Mouse (Mus musculus) spleen, postnatal 14 days (tissue): Measurements from ENCODE around the gene Sar1a.
A peak's percentile ranks its signal among the peaks of the same experiment; 100 is the strongest.

ENCODE experiments used
- DNase-seq, 2 experiments: peaks; one replicate each; pipeline ENCODE4 v3.0.0; 2021 to 2022; ENCODE audit warnings: low spot score in 2 of 2

Sar1a gene

DNA sequence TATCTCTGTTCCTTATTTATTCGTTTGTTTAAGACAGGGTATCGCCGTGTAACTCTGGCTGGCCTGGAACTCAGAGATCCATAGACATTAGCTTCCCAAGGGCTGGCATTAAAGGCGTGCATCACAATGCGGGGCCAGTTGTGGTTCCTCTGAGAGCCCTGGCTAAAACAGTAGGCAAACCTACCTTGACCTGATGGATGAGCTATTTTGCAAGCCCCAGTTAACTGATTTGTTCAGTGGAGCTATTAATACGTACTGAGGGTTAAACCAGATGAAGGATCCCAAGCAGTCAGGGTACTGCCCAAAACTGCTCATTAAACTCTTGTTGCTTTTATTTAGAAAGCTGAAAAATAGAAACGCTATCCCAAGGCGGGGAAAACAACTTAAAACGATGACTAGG is 554 bp upstream of the Sar1a start:
- DNase-seq = no peak

DNA sequence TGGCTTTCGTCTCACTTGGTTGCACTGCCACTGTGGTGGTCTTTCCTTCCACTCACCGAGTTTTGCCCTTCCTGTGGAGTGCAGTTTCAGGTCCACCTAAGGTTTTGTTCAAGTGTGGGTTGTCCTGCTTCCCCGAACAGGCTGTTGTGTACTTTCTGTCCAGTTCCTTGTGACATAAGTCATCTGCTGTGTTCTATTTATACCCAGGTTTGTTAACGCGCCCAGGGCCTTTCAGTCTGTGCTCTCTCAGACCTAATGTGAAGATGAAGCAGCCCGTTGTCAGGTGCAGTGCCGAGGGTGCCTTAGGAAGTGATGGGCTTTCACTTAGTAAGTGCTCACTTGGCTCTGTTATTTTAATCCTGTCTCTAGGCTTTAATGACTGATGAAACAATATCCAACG is 9.3 kb downstream of the Sar1a start:
- no peak for DNase-seq

DNA sequence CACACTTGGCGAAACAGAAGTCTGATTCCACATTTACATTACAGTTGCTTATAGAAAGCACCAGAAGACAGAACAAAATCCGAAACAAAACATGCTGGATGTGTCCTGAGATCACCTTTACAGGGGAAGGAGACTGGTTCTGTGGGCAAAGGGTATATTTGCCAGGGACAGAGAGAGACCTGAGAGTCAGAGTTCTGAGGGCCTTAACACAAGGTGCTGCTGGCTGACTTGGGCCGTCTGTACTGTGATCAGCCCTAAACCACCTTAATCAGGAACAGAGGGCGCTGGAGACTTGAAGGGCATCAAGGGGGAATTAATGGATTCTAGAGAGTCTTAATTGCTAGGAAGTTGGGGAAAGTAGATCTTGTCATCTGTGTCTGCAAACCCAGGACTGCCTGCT is 13.5 kb downstream of the Sar1a start:
- no peak for DNase-seq

DNA sequence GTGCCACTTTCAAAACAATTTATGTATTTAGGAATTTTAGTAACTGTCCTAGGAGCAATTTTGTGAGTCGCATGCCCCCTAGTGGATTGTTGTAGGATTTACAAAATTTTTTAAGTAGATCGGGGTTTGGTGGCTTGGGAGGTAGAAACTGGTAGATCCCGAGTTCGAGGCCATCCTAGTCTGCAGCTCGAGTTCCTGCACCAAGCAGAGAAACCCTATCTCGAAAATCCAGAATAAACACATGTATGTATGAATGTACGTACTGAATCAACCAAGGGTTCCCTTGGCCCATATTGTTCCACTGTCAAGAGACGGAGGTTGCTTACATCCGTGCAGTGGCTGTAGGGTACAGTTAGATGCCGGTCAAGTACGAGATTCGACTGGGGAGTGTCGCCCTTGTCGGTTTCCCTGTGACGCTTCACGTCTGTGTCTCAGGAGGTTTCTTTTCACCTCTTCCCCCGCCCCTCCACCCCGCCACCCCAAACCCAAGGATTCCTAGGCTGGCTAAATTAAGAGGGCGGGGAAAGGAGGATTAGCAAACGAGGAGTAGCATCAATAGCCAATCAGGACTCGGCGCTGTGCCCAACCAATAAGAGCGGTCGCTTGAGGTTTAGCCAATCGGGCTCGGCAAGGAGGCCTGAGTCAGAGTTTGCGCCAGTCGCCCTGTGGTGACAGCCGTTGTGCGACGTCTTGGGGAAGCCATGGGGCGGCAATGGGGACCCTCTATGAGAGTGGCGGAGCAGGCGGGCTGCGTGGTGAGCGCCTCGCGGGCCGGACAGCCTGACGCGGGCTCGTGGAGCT is 15.0 kb downstream of the Sar1a start, which contains the start of gene Tysnd1:
Tysnd1 (plus strand) TSS at position 645 of the 801 bp plus-strand sequence.
- peak; percentile 82 to 90 for DNase-seq

DNA sequence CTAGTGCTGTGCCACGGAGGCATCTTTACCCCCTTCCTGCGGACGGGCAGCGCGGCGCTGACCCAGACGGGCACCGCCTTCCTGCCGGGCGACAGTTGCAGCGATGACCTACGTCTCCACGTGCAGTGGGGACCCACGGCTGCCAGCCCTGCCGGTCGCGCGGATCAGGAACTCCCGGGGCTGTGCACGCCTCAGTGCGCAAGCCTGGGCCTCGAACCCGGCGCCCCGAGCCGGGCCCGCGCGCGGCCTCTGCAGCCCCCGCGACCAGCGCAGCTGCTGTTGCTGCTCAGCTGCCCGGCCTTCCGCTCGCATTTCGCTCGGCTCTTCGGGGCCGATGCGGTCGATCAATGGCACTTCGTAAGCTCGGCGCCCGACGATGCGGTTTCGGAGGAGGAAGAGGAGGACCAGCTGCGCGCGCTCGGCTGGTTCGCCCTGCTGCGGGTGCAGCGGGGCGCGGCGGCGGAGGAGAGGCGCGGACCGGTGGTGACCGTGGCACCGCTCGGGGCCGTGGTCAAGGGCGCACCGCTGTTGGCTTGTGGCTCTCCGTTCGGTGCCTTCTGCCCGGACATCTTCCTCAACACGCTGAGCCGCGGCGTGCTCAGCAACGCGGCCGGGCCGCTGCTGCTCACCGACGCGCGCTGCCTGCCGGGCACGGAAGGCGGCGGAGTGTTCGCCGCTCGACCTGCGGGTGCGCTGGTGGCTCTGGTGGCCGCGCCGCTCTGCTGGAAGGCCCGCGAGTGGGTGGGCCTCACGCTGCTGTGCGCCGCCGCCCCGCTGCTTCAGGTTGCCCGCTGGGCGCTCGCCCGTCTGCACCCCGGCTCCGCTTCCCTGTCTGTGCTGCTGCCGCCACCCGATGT is 15.8 kb downstream of the Sar1a start:
- DNase-seq = peak in 1 of 2 experiments; percentile 12

DNA sequence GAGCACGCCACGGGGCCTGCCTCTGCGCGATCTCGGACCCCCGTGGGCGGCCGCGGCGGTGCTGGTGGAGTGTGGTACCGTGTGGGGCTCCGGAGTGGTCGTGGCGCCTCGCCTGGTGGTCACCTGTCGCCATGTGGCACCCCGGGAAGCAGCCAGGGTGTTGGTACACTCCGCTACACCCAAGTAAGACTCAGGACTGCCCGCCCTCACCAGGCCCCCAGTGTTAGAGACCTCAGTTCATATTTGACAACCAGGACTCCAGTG is 16.4 kb downstream of the Sar1a start:
- no peak for DNase-seq

DNA sequence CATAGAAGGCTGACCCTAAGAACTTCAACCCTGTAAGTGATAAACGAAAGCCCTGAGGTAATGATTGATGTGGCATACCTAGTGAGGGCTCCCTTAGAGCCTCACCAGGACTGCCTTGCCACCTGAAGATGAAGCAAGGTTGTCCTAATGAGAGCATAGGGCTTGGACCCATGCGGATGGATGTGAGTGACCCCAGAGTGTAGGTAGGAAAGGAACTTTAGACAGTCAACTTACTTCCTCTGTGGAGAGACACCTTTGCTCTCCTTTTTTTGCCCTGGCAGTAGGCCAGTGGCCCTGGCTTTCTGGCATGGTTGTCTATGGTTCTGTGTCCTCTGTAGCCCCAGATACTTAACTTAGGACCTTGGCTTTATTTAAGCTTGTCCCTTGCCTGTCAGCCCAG is 16.9 kb downstream of the Sar1a start:
- DNase-seq = no peak

DNA sequence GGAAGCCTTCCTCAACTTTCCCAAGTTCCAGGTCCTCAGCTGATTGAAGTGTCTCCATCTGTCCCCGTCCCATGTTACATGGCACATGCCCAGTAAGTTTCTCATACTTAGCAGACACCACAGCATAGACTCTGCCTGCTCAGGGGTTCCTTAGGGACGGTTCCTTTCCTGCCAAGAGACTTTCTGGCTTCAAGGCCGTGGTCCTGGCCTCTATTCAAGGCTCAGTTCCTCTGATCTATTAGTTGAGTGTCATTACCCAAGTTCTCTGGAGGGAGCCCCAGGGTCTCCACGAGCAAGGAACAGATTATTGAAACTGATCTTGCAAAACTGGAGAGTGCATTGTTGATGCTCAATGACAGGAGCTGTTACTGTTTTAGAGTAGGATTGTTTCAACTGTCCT is 24.6 kb downstream of the Sar1a start:
- DNase-seq = no peak

DNA sequence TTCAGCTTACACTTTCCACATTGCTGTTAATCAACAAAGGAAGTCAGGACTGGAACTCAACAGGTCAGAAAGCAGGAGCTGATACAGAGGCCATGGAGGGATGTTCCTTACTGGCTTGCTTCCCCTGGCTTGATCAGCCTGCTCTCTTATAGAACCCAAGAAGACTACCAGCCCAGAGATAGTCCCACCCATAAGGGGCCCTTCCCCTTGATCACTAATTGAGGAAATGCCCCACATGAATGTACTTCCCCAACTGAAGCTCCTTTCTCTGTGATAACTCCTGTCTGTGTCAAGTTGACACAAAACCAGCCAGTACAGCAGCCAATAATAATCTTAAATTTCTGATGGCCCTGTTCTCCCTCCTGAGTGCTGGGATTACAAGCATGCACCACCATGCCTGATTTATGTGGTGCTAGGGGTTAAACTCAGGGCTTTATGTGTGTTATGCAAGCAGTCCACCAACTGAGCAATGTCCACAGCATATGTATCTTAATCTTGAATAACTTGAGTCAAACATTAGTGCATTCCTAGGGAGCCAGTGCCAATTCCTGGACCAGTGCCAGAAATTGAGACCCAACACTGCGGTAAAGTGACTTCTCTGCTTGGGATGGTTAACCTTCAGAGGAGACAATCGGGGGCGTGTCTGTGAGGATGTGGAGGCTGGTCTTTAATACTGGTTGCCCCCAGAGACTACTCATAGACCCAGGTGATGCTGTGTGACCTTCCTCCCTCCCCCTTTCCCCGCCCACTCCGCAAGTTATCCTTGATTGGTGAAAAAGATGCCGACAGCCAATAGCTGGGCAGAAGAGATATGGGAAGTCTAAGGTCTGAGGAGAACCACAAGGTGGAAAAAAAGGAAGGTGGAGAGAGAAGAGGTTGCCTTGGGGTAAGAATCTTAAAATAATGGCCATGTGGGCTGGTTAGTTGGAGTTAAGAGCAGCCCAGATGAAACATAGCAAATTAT is 26.6 kb downstream of the Sar1a start:
- DNase-seq = no peak

DNA sequence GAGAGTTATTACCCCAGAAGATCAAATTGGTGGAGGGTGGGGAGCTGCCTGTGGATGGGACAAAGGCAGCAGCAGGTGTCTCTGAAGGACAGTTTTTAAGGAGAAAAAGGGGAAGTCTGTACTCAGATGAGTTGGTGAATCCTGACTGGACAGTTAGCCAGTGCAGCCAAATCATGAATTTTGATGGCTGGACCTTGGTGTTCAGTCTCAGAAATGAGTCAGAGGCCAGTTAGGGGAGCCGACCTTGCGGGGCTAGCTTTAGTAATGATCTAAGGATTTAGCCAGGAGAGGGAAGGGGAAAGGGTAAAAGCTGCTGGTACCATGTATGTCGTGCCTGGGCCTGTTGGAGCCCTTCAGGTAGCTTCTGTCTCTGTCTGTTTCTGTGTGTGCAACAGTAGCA is 33.5 kb downstream of the Sar1a start:
- no peak for DNase-seq

DNA sequence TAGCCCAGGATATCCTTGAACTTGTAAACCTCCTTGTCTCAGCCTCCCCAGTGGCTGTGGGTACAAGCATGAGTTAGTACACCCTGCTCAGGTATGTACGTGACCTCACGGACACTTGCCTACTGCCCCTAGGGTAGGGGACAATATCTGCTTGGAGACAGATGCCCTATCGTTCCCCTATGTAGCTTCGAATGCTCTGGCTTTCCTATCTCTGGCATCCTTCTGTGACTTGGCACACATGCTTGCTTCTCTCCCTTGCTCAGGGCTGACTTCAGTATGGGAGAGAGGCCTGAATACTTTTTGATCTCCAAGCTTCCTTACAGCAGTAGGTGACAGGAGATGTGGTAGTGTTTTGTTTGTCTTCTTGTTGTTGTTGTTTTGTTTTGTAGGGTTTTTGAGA is 34.0 kb downstream of the Sar1a start:
- DNase-seq = no peak

DNA sequence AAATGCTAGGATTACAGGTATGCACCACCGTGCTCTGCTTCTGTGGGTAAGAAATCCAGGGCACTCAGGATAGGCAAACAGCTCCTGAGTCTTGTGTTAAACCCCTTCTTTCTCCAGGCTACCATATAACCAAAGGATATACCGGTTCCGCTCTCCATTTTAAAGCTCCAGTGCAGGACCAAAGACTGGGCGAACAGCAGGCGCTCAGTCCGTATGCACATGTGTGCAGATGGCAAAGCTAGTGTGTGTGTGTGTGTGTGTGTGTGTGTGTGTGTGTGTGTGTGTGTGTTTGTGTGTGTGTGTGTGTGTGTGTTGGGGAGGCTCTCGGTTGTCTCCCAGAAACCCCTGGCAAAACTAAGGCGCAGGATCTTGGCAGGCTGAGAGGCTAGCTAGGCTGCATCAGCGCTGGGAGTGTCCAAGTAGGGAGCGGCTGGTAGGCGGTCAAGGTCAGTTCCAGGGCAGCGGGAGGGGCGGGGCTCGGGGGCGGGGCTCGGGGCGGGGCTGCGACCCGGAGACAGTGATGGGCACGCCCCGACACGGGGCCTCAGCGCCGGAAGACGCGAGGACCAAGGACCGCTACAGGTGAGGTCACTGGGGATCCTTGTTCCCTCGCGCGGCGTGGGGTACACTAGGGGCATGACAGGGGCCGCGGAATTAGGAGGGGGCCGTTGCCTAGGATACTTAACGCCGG is 34.8 kb downstream of the Sar1a start, which contains the start of gene Aifm2:
Aifm2 (plus strand) TSS at position 493 of the 691 bp plus-strand sequence.
- DNase-seq = peak; percentile 26 to 34

DNA sequence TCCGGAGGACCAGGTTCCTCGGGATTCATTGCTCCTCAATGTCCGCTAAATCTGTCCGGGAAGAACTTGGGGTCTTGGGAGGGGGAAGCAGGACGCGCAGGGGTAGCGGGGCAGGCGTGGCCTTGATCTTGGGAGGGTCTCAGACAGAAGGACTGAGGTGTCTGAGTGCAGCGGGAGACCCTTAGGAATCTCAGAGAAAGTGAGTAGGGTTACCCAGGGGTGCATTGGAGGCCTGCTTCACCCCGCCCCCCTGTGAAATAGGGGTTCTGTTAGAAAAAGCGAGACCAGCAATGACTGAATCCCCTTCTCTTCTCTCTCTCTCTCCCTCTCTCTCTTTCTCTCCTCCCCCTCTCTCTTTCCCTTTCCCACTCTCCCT is 35.4 kb downstream of the Sar1a start:
- DNase-seq = no peak

DNA sequence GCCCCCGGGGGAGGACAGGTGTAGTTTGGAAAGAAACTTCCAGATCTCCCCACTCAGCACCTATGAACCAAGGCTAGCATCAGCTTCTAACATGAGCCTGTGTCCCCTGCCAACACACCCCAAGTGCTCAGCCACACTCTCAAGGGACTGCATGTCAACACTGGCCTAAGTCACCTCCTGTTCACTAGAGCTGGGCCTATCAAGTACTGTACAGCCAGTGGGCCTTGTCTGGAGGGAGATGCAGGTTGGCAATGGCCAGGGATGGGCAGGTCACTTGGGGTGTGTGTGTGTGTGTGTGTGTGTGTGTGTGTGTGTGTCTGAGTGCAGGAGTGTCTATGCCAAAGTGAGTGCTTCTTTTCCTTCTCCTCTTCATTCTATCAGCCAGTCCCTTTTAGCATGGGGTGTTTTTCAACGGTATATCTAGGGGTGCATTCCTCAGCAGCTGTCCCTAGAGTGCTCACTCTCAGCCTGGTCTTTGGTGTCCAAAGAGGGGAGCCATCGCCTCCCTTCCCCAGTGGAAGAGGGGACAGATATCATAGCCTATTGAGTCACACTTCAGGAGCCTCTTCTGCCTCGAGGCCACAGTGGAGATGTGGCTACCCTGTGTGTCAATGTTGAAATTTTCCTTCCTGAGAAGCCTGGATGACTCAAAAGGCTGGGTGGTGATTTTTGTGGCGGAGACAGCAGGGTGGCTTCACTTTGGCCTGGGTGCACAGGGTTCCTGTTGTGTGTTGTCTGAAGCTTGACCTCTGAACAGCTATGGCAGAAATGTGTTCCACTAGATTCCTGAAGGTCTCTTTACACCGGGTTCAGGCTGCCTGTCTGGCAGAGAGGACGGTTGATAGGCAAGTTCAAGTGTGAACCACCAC is 36.1 kb downstream of the Sar1a start:
- no peak for DNase-seq

DNA sequence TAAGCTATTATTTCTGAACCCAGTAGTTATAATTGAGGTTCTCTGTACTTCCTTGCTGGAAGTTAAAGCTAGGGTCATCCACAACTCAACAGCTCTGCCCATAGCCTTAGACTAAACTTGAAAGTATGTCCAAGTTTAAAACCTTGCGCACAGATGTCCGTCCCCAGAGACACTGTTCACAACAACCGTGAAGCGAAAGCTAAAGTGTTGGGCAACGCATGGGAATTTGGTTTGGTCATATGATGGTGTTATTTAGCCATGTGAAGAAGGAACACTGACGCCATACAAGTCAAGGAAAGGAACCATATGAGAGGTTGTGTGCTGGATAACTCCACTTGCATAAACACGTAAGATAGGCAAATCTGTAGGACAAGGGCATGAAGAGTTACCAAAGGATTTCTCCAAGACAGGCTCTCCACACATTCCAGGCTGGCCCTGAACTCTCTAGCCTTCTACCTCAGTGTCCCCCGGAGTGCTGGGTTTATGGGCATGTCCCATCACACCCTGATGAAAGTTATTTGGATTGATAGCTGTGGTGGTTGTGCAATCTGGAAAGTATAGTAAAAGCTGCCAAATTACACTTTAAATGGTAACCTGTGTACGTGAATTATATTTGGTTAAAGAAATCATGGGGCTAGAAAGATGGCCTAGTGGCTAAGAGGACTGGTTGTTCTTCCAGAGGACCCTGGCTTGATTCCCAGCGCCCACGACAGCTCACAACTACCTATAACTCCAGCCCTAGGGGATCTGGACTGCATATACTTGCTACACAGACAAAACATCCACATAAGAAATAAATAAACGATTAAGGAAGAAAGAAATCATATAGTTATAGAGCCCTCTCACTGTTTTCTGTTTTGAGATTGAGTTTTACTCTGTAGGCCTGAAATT is 37.6 kb downstream of the Sar1a start:
- no peak for DNase-seq

DNA sequence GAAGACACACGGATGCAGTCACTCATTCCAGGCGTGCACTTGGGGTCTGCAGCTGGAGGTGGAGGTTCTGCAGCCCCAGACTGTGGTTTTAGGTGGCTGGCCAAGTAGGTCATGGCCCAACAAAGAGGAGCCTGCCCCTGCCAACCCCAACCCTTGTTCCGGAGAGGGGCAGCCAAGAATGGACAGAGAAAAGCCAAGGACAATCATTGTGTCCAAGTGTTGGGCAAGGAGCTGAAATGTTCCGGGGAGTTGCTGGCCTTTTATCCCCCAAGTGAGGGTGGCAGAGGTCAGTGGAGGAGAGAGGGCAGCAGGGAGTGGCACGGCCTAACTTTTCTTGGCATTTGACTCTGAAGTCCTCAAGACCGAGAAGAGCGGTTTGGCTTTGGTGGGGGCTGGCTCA is 40.2 kb downstream of the Sar1a start:
- no peak for DNase-seq

DNA sequence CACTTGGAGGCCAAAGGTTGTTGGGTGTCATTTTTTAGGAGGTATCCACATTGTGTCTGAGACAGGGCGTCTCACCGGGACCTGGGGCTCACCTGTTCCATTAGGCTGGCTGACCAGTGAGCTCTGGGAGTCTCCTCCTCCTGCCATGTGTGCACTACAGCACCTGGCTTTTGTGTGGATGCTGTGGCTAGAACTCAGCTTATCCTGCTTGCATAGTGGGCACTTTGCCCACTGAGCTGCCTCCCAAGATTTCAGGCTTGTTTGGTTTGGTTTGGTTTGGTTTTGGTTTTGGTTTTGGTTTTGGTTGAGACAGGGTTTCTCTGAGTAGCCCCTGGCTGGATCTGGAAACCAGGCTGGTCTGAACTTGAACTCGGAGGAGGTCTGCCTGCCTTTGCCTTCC is 42.1 kb downstream of the Sar1a start:
- no peak for DNase-seq

DNA sequence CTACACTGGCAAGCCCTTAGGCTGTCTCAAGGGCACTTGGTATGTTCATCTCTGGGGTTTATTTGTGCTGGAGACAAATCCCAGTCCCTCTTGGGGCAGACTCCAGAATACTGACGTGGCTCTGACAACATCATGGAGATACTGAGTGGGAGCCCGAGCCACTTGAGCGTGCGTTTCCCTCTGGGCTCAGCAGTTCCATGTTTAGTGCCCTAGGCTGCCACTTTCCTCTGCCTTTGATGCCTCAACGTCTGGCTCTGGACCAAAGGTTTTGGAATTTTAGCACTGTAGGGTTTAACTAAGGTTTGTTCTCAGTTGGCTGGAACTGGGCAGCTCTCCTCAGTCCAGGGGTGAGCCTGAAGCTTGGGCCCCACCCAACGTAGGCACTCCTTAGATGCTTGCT is 43.2 kb downstream of the Sar1a start:
- no peak for DNase-seq

DNA sequence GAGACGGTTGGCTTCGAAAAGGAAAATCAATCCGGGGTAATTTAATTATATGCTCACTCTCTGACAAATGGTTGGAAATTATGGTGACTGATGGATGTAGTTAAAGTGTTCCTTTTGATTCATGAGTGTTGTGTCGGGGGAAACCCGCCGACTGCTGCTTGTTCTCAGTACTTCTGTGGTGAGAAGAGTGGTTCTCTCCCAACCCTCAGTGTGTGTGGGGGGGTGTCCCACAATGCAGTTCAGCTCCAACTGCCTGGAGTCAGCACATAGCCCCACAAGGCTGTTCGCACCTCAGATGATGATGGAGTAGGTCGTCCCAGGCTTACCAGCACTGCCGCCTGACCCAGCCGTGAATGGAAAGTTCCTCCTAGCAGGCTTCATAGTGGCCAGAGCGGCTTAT is 49.1 kb downstream of the Sar1a start:
- no peak for DNase-seq
